Mouse (Mus musculus) heart, embryonic 12.5 days (tissue): ENCODE data around the gene Mtmr3. TPM values are rescaled to one million over a fixed set of nuclear protein-coding genes. Genes with fewer than 3 reads are reported as not detected.

Source experiments
- ATAC-seq: fragments of 200-750 bp; cut with Nextera tagmentation; 2 replicates; pipeline ENCODE4 v1.8.0; 2017; ENCODE audit warnings: moderate TSS enrichment, moderate library complexity; ENCODE audit not compliant: insufficient number of reproducible peaks, low FRiP score
- H3K27ac ChIP-seq: fragments of 300-500 bp; sonication (generic); 2 replicates; pipeline ENCODE4 v1.5.1; 2016; ENCODE audit warnings: mild to moderate bottlenecking, moderate library complexity; ENCODE audit not compliant: poor library complexity, severe bottlenecking
- H3K27me3 ChIP-seq: fragments of 300-500 bp; sonication (generic); replicated peaks from 2 replicates; pipeline ENCODE4 v1.6.1; 2016; ENCODE audit warnings: mild to moderate bottlenecking, moderate library complexity
- H3K36me3 ChIP-seq: fragments of 300-500 bp; sonication (generic); 2 replicates; pipeline ENCODE4 v1.6.1; 2016; ENCODE audit warnings: mild to moderate bottlenecking, moderate library complexity
- H3K4me1 ChIP-seq: fragments of 300-500 bp; sonication (generic); replicated peaks from 2 replicates; pipeline ENCODE4 v1.6.1; 2016; ENCODE audit warnings: mild to moderate bottlenecking
- H3K4me2 ChIP-seq: fragments of 300-500 bp; sonication (generic); 2 replicates; pipeline ENCODE4 v1.6.1; 2016; ENCODE audit warnings: mild to moderate bottlenecking, moderate library complexity
- H3K4me3 ChIP-seq: fragments of 300-500 bp; sonication (generic); 2 replicates; pipeline ENCODE4 v1.5.1; 2016; ENCODE audit warnings: mild to moderate bottlenecking
- H3K9ac ChIP-seq: fragments of 300-500 bp; sonication (generic); 2 replicates; pipeline ENCODE4 v1.6.1; 2016; ENCODE audit warnings: mild to moderate bottlenecking, moderate library complexity
- H3K9me3 ChIP-seq: fragments of 300-500 bp; sonication (generic); replicated peaks from 2 replicates; pipeline ENCODE4 v1.6.1; 2016; ENCODE audit warnings: mild to moderate bottlenecking, moderate library complexity
- WGBS: fragments of 180-500 bp; shearing (Covaris S2); methylation state at CpG from one replicate; pipeline ENCODE4 v1.1.7; 2016; 5-methylcytosine and 5-hydroxymethylcytosine counted together
- polyA plus RNA-seq: library from polyadenylated mRNA; unstranded; fragments of >200 nt; fragmentation: Nextera tagmentation; extraction: Ambion mirVana; gene quantifications from 2 replicates; pipeline ENCODE4 v1.2.1, GENCODE M21; 2016

Mtmr3 gene
- polyA plus RNA-seq, 1 experiment from 2014 or later, result 33.9 TPM

DNA sequence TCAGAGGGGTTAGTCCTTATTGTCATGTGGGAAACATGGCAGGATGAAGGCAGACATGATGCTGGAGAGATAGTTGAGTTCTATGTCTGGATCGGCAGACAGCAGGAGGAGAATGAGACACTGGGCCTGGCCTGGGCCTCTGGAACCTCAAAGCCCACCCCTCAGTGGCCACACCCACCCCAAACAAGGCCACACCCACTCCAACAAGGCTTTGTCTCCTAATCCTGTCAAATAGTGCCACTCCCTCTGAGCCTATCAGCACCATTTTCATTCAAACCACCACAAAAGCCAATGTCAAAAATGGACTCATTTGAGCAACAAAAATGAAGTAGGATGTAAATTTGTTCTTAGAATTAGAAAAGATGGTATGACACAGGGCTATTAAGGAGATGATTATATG is 130.5 kb downstream of the Mtmr3 start:
- H3K4me2 ChIP-seq, result no peak overlapping the region
- no peak for ATAC-seq
- 79% methylated on average over 1 of the region's 1 CpGs for WGBS

DNA sequence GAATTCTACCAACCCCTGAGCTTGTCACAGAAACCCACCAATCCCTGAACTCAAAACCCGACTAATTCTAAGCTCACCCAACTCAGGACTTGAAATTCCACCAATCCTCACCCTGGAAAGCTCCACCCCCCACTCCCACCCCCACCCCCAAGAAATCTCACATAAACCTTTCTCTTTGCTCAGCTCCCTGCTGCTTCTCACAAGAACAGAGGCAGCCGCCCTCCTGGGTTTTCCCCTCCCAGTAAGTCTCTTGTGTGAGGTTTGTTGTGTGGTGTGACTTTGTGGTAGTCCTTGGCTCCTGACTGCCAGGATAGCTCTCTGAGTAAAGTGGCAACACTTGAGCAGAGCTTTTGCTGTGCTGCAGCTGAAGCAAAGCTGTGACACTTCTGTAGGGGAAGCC is 131.8 kb downstream of the Mtmr3 start:
- H3K4me2 ChIP-seq, result no peak overlapping the region
- 45% methylated on average over 2 of the region's 2 CpGs for WGBS
- peaks cover 12% of the 10 kb centered on the region; the same call in 1 of the 2 replicates for H3K27me3 ChIP-seq
- no peak overlapping the region for H3K9ac ChIP-seq
- H3K36me3 ChIP-seq, result no peaks in the 10 kb centered on the region
- no peaks in the 10 kb centered on the region for H3K4me1 ChIP-seq
- H3K4me3 ChIP-seq, result no peak overlapping the region
- H3K9me3 ChIP-seq, result no peaks in the 10 kb centered on the region
- no peak for ATAC-seq
- H3K27ac ChIP-seq, result no peak overlapping the region

More for the DNA sequence above, 130.5 kb downstream of the Mtmr3 start:
- no peaks in the 10 kb centered on the region for H3K9me3 ChIP-seq
- H3K27me3 ChIP-seq, result peaks cover 12% of the 10 kb centered on the region; the same call in 1 of the 2 replicates
- no peak overlapping the region for H3K9ac ChIP-seq
- H3K4me1 ChIP-seq, result no peaks in the 10 kb centered on the region
- no peaks in the 10 kb centered on the region for H3K36me3 ChIP-seq
- H3K27ac ChIP-seq, result no peak overlapping the region
- H3K4me3 ChIP-seq, result no peak overlapping the region

DNA sequence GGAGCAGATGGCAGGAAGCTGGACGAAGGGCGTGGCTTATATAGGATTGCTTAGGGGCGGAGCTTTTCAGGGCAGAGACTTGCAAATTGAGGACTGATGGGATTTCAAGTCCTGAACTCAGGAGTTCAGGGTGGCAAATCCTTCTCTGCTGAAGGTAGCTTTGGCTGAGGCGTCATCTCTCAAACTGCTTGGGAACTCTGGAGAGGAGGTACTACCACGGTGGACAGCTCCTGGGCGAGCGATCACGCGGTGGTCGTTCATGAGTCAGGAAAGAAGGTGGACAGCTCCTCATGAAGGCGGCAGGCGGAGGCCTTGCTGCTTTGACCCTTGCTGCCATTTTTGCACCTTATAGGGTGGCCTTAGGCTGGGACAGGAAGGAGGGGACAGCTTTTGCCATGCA is 133.5 kb downstream of the Mtmr3 start:
- no peak overlapping the region for H3K9ac ChIP-seq
- no peak overlapping the region for H3K27ac ChIP-seq
- no peaks in the 10 kb centered on the region for H3K4me1 ChIP-seq
- ATAC-seq, result no peak
- no peaks in the 10 kb centered on the region for H3K9me3 ChIP-seq
- WGBS, result 12% methylated on average over 12 of the region's 12 CpGs
- peaks cover 12% of the 10 kb centered on the region; the same call in 1 of the 2 replicates for H3K27me3 ChIP-seq
- no peak overlapping the region for H3K4me2 ChIP-seq
- no peaks in the 10 kb centered on the region for H3K36me3 ChIP-seq
- H3K4me3 ChIP-seq, result no peak overlapping the region

DNA sequence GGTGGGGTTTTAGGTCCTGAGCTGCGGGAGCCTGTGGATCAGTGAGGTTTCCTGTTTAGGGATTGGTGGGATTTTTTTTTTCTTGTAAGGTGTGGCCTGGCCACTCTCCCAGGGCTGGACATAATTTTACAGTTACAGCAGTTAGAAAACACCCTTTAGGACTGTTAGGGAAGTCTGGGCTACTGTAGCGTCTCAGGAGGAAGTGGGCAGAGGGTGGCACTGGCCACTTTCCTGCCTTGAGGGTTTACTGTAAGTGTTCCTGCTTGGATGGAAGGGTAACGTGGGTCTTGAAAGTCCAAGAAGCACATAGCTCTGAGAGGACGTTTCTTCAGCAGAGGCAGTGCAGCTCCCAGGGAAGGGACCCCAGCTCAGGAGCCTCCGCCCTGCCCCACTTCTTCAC is 134.0 kb downstream of the Mtmr3 start:
- Histone ChIP-seq H3K4me2 (no peak overlapping the region), H3K9me3 (no peaks in the 10 kb centered on the region), H3K9ac (no peak overlapping the region), H3K4me3 (no peak overlapping the region), H3K27ac (no peak overlapping the region), H3K36me3 (no peaks in the 10 kb centered on the region), H3K4me1 (no peaks in the 10 kb centered on the region), H3K27me3 (peaks cover 12% of the 10 kb centered on the region; the same call in 1 of the 2 replicates)
- no peak for ATAC-seq
- 48% methylated on average over 5 of the region's 5 CpGs for WGBS

DNA sequence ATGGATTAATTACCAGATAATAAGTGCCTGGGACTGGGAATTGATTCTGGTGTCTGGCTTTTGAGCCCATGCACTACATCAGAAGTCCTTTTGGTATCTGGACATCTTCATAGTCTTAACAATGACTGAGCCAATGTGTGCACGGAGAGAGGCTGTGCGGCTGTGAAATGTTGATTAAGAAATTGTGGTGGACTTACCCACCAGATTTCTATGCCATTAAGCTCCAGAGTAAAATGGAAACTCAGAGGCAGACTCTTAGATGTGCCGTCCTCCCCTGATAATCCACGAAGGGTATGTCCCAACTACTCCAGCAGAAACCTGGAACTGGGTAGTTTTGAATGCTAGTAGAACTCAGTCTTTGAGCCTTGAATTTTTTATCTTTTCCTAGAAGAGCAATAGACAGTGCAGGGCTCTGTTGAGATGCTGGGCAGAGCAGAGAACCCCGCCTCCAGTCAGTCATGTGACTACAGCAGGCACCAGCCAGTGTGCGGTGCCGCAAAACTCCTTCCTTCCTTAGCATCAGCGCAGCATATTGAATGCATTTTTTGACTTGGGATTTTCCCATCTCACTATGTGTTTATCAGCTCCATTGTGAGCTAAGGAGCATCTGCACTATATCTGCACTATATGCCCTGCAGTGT is 139.6 kb downstream of the Mtmr3 start:
- WGBS, result 72% methylated on average over 8 of the region's 8 CpGs
- H3K4me2 ChIP-seq, result no peak overlapping the region
- H3K36me3 ChIP-seq, result no peaks in the 10 kb centered on the region
- H3K27ac ChIP-seq, result no peak overlapping the region
- no peak overlapping the region for H3K4me3 ChIP-seq
- peaks cover 8% of the 10 kb centered on the region; the same call in 1 of the 2 replicates for H3K4me1 ChIP-seq
- H3K9ac ChIP-seq, result no peak overlapping the region
- H3K9me3 ChIP-seq, result no peaks in the 10 kb centered on the region
- no peak for ATAC-seq
- peaks cover 3% of the 10 kb centered on the region; the same call in 1 of the 2 replicates for H3K27me3 ChIP-seq

DNA sequence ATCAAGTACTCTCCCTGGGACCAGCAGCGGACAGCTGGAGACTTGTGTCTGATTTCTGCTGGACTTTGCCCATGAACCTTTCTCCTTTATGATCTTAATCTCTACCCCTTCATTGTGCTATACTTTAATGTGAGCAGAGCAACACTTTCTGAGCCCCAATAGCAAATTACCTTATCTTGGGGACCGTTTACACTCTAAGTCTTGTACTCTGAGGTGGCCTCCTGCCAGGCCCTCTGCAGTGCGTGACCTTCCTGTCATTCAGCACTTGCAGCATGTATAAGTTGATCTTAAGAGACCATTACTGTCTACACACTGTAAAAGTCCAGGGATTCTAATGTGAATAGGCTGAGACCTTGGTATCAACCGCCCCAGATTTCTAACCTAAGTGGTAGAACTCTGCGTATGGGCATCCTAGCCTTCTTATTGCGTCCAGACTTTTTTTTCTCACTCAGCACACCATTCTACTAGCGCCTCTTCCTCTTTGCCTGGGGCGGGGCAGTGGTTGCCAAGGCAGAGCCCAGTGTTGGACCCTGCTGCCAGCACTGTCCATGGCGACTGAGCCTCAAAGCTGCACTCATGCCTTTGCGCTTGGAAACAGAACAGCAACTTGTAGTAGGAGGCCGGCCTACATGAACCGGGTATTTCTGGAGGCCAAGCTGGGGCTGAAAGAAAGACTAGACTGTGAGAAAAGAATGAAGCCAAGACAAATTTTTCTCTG is 142.0 kb downstream of the Mtmr3 start:
- H3K9ac ChIP-seq, result no peak overlapping the region
- H3K9me3 ChIP-seq, result no peaks in the 10 kb centered on the region
- H3K36me3 ChIP-seq, result no peaks in the 10 kb centered on the region
- H3K4me3 ChIP-seq, result no peak overlapping the region
- H3K27me3 ChIP-seq, result no peaks in the 10 kb centered on the region; the same call in 1 of the 2 replicates
- H3K4me1 ChIP-seq, result peaks cover 8% of the 10 kb centered on the region; the same call in 1 of the 2 replicates
- H3K27ac ChIP-seq, result no peak overlapping the region
- no peak overlapping the region for H3K4me2 ChIP-seq
- 73% methylated on average over 12 of the region's 12 CpGs for WGBS
- no peak for ATAC-seq

DNA sequence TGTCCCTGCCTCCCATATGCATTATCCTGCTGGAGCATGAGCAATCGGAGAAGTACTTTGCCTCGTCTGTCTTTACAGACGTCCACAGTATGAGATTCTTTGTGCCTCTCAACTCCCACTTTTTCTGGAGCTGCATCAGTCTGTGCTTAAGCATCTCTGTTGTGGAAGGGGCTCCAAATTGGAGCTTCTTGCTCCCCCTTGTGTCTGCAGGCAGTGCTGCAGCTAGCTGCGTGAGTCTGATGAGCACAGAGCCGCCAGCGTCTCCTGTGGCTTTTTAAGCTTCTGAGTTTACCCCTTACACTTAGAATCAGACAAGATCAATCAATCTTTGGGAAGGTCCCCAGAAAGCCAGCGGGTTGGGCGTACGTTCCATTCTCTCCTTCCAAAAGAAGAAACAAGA is 143.5 kb downstream of the Mtmr3 start:
- Histone ChIP-seq H3K27me3 (no peaks in the 10 kb centered on the region), H3K4me1 (peaks cover 8% of the 10 kb centered on the region; the same call in 1 of the 2 replicates), H3K36me3 (no peaks in the 10 kb centered on the region), H3K27ac (no peak overlapping the region), H3K4me2 (no peak overlapping the region), H3K9ac (no peak overlapping the region), H3K9me3 (no peaks in the 10 kb centered on the region), H3K4me3 (no peak overlapping the region)
- WGBS, result 21% methylated on average over 9 of the region's 9 CpGs
- ATAC-seq, result no peak

DNA sequence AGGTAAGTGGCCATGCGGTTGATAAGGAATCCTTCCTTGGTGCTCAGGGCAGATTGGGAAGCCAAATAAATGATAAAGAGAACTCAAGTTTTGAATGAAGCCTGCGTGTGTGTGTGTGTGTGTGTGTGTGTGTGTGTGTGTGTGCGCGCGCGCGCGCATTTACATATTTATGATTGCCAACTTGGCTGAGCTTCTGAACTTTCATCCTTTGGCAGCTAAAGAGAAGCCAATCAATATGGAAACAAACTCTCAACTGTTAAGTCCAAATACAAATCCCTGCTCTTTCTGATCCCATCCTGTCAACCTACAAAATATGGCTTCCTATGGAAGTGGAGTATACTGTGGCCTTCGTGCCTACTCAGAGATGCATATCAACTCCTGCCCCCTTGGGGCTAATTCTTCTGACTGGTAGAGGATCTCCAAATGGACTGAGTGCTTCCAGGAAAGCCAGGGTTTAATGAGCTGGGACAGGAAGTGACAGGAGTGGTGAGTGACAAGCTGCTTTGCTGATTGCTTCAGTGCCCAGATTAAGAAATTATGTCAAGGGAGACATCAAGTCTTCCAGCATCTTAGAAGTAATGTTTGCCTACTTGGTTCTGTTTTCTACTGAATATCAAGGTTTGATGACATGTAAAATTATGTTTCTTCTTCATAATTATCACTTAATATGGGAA is 148.3 kb downstream of the Mtmr3 start:
- Histone ChIP-seq H3K4me2 (no peak overlapping the region), H3K4me1 (no peaks in the 10 kb centered on the region), H3K27me3 (no peaks in the 10 kb centered on the region), H3K27ac (no peak overlapping the region), H3K4me3 (no peak overlapping the region), H3K9me3 (no peaks in the 10 kb centered on the region), H3K9ac (no peak overlapping the region), H3K36me3 (no peaks in the 10 kb centered on the region)
- ATAC-seq, result no peak
- 88% methylated on average over 9 of the region's 9 CpGs for WGBS

DNA sequence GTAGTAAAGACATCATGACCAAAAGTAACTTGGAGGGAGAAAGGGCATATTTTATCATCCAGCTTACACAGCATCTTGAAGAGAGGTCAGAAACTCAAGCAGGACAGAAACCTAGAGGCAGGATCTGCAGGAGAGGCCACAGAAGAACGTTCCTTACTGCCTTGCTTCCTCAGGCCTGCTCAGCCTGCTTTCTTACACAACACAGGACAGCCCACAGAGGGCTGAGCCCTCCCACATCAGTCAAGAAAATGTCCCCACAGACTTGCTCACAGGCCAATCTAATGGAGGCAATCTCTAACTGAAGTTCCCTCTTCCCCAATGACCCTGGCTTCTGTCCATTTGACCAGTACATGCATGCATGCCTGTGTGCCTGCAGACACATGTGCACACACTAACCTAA is 152.4 kb downstream of the Mtmr3 start:
- Histone ChIP-seq H3K4me3 (no peak overlapping the region), H3K4me1 (0 out of 2 replicates have a peak, but pooled peaks cover 4% of the 10 kb centered on the region), H3K36me3 (no peaks in the 10 kb centered on the region), H3K4me2 (no peak overlapping the region), H3K9ac (no peak overlapping the region), H3K27me3 (no peaks in the 10 kb centered on the region), H3K9me3 (no peaks in the 10 kb centered on the region), H3K27ac (no peak overlapping the region)
- WGBS, result 27% methylated on average over 1 of the region's 1 CpGs
- no peak for ATAC-seq

DNA sequence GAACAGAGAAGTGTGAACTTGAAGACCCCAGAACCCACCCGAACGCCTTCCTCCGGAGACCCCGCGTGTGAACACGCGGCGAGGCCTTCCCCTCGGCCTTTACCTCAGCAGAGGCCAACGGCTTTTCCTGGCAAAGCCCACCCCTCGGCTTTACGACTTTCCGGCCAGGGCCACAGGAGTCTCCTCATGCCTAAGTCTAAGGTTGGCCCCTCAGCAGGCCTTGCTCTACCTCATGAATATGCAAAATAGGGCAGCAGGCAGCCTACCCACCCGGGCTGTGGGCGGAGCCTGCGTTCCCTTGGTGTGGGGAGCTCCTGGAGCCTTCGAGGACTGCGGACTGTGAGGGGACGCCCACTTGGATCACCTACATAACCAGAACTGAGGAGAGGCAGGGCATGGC is 153.7 kb downstream of the Mtmr3 start, which contains the start of gene Hormad2:
Gene Hormad2 (minus strand): TSS at position 128 of the 400 bp plus-strand sequence.
- no peak within 1 kb of the TSS for H3K4me3 ChIP-seq
- H3K27ac ChIP-seq, result no peak within 1 kb of the TSS
- 41% methylated on average over 19 of the region's 19 CpGs for WGBS
- 0 out of 2 replicates have a peak, but pooled peaks cover 4% of the 10 kb centered on the region for H3K4me1 ChIP-seq
- H3K9me3 ChIP-seq, result no peaks in the 10 kb centered on the region
- H3K36me3 ChIP-seq, result no peaks in the 10 kb centered on the region
- H3K9ac ChIP-seq, result no peak within 1 kb of the TSS
- 0 out of 2 replicates have a peak, but pooled peaks have one; percentile 18 for ATAC-seq
- no peaks in the 10 kb centered on the region for H3K27me3 ChIP-seq
- H3K4me2 ChIP-seq, result peak within 1 kb of the TSS; percentile 13

DNA sequence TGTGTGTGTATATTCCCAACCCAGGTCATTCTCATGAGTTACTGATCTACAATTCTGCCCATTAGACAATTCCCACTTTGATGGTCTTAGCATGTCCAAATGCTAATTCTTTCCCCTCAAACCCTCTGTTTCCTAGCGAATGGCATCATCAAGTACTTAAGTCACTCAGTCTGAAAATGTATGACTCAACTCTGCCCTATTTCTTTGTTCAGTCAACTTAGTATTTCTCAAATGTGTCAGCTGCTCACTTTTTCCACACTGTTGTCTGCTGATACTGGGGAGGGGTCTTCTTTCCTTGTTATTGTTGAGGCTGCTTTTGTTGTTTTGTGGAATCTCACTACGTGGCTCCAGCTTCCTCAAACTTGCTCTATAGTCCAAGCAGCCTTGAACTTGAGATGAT is 156.5 kb downstream of the Mtmr3 start:
- H3K4me3 ChIP-seq, result no peak overlapping the region
- H3K9me3 ChIP-seq, result no peaks in the 10 kb centered on the region
- H3K9ac ChIP-seq, result no peak overlapping the region
- no peak for ATAC-seq
- H3K4me2 ChIP-seq, result no peak overlapping the region
- WGBS, result 58% methylated on average over 2 of the region's 2 CpGs
- no peak overlapping the region for H3K27ac ChIP-seq
- H3K36me3 ChIP-seq, result no peaks in the 10 kb centered on the region
- no peaks in the 10 kb centered on the region for H3K27me3 ChIP-seq
- H3K4me1 ChIP-seq, result 0 out of 2 replicates have a peak, but pooled peaks cover 4% of the 10 kb centered on the region
